Mouse (Mus musculus): Measurements from ENCODE around the gene Taok2. TPM values are rescaled to one million over a fixed set of nuclear protein-coding genes. Genes with fewer than 3 reads are reported as not detected.
A peak's percentile ranks its signal among the peaks of the same experiment; 100 is the strongest.

Taok2 gene
- polyA plus RNA-seq, 1 experiment, result 58.5 TPM

DNA sequence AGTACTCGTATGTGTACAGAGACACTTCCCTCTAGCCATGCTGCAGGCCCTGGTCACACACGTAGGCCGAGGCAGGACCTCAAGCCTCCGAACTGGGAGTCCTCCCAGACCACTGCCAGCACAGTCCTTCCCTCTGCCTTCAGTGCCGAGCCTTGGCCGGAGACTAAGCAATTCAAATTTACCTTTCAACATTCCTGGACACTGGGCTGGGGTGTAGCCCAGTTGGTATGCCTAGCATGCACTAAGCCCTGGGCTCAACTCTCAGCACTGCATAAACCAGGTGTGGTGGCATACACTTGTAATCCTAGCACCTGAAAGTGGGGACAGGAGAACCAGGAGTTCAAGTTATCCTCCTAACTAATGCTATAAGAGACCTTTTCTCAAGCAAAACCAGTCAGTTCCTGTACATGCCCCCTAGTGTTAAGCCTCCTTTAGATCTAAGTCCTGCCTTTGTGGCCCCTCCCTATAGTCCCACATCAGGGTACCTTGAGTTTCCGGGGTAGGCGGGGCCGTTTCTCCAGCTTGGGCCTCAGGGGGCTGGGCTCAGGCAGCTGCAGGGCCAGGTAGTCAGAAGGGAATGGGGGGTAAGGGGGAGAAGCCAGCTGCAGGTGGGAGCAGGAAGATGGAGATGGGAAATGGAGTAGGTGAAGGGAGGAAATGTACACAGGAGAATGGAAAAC is 27.6 kb downstream of the Taok2 start:
- no peak for TF ChIP-seq POLR2A (IDR thresholded peaks at IDR 0.05; ENCODE audit: borderline replicate concordance, low read depth, low read length)
- no peak for TF ChIP-seq CTCF (IDR thresholded peaks at IDR 0.05; ENCODE audit: low read depth, low read length)
- no peak overlapping the region for H3K27ac ChIP-seq (ENCODE audit: insufficient read depth, low read depth, low read length)
- no peaks in the 10 kb centered on the region for H3K4me1 ChIP-seq (ENCODE audit: control insufficient read depth, insufficient read depth, low read length)
- H3K4me3 ChIP-seq (ENCODE audit: insufficient read depth, low read length), result no peak overlapping the region

DNA sequence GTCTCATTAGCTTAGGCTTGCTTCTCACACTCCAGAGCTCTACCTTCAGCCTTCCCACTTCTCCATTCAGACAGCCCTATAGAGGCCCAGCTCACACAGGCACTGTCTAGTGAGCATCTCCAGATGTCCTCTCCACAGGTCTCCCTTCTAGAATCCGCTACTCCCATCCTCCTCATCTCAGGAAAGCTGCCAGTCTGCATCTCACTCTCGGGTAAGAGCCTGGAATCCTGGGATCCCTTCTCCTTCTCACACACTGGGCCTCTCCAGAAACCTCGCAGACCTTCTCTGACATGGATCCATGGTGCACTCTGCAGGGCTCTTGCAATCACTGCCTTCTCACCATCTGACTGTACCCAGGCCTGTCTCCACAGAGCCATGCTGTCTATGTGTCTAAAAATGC is 28.9 kb downstream of the Taok2 start:
- no peak for TF ChIP-seq POLR2A (IDR thresholded peaks at IDR 0.05; ENCODE audit: borderline replicate concordance, low read depth, low read length)
- TF ChIP-seq CTCF (IDR thresholded peaks at IDR 0.05; ENCODE audit: low read depth, low read length), result no peak
- H3K4me1 ChIP-seq (ENCODE audit: control insufficient read depth, insufficient read depth, low read length), result no peaks in the 10 kb centered on the region
- H3K27ac ChIP-seq (ENCODE audit: insufficient read depth, low read depth, low read length), result no peak overlapping the region
- H3K4me3 ChIP-seq (ENCODE audit: insufficient read depth, low read length), result no peak overlapping the region

DNA sequence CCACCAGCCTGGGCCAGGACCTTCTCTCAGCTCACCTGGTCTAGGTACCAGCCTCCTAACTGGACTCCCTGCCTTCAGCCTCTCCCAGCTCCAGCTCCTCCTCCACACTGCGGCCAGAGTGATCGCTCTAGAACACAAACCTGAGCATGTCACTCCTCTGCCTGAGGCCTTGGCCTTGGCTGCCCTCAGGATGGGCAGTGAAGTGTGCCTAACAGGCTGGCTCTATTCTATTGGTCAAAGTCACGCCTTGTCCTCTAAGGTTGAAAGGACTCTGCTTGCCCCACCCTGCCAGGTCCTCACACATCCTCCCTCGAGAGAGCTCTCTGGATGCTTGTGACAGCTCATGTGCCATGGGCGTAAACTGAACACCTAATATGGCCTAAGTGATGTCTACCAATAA is 31.0 kb downstream of the Taok2 start:
- no peak overlapping the region for H3K4me3 ChIP-seq (ENCODE audit: insufficient read depth, low read length)
- no peak overlapping the region for H3K27ac ChIP-seq (ENCODE audit: insufficient read depth, low read depth, low read length)
- no peak for TF ChIP-seq CTCF (IDR thresholded peaks at IDR 0.05; ENCODE audit: low read depth, low read length)
- no peak for TF ChIP-seq POLR2A (IDR thresholded peaks at IDR 0.05; ENCODE audit: borderline replicate concordance, low read depth, low read length)
- H3K4me1 ChIP-seq (ENCODE audit: control insufficient read depth, insufficient read depth, low read length), result no peaks in the 10 kb centered on the region

DNA sequence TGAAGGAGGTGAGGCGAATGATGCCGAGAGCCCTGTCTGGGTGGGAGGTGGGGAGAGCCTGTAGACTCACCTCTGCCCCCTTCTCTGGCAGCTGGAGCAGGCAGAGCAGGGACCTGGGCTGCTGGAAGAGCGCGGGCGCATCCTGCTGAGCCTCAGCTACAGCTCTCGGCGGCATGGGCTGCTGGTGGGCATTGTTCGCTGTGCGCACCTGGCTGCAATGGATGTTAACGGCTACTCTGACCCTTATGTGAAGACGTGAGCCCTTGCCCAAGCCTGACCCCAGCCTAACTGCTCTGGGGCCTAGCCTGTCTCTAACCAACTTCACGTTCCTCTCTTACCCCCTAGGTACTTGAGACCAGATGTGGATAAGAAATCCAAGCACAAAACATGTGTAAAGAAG is 33.3 kb downstream of the Taok2 start:
- Histone ChIP-seq H3K4me1 (ENCODE audit: control insufficient read depth, insufficient read depth, low read length) (no peaks in the 10 kb centered on the region), H3K27ac (ENCODE audit: insufficient read depth, low read depth, low read length) (no peak overlapping the region), H3K4me3 (ENCODE audit: insufficient read depth, low read length) (no peak overlapping the region)
- TF ChIP-seq CTCF (IDR thresholded peaks at IDR 0.05; ENCODE audit: low read depth, low read length), result no peak
- no peak for TF ChIP-seq POLR2A (IDR thresholded peaks at IDR 0.05; ENCODE audit: borderline replicate concordance, low read depth, low read length)

DNA sequence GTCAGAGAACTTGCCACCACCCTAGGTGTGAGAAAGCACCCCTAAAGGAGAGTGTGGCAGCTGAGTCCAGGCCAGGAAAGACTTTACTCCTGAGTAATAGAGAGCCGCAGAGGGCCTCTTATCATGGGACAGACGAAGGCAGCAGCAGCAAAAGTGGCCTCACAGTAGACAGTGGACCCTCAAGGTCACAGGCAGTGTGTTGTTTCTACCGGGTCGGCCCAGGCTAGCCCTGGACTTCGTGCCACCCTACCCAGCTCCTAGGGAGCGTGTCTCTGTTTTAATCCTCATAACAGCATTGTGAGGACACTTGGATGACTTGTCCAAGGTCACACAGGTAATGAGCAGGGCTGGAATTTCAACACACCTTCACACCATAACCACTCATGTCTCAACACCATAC is 34.3 kb downstream of the Taok2 start:
- no peak overlapping the region for H3K27ac ChIP-seq (ENCODE audit: insufficient read depth, low read depth, low read length)
- H3K4me3 ChIP-seq (ENCODE audit: insufficient read depth, low read length), result no peak overlapping the region
- H3K4me1 ChIP-seq (ENCODE audit: control insufficient read depth, insufficient read depth, low read length), result no peaks in the 10 kb centered on the region
- TF ChIP-seq POLR2A (IDR thresholded peaks at IDR 0.05; ENCODE audit: borderline replicate concordance, low read depth, low read length) (no peak), CTCF (IDR thresholded peaks at IDR 0.05; ENCODE audit: low read depth, low read length) (no peak)

DNA sequence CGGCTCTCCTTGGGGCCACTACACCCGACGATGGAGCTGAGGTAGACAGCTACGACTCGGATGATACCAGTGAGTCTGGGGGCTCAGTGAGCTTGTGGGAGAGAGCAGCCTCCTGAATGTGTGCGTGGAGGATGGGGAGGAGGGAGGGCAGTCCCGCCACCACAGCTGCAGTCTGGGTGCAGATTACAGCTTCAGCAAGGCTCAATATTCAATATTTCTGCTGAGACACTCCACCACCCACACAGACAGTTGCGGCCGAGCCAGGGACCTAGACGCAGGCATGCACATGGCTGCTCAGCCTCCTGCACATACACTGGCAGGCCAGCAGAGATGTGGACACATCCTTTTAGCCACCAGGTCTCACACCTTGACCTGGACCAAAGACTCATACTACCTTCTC is 35.7 kb downstream of the Taok2 start:
- TF ChIP-seq CTCF (IDR thresholded peaks at IDR 0.05; ENCODE audit: low read depth, low read length) (no peak), POLR2A (IDR thresholded peaks at IDR 0.05; ENCODE audit: borderline replicate concordance, low read depth, low read length) (no peak)
- H3K4me3 ChIP-seq (ENCODE audit: insufficient read depth, low read length), result no peak overlapping the region
- no peak overlapping the region for H3K27ac ChIP-seq (ENCODE audit: insufficient read depth, low read depth, low read length)
- H3K4me1 ChIP-seq (ENCODE audit: control insufficient read depth, insufficient read depth, low read length), result no peaks in the 10 kb centered on the region

DNA sequence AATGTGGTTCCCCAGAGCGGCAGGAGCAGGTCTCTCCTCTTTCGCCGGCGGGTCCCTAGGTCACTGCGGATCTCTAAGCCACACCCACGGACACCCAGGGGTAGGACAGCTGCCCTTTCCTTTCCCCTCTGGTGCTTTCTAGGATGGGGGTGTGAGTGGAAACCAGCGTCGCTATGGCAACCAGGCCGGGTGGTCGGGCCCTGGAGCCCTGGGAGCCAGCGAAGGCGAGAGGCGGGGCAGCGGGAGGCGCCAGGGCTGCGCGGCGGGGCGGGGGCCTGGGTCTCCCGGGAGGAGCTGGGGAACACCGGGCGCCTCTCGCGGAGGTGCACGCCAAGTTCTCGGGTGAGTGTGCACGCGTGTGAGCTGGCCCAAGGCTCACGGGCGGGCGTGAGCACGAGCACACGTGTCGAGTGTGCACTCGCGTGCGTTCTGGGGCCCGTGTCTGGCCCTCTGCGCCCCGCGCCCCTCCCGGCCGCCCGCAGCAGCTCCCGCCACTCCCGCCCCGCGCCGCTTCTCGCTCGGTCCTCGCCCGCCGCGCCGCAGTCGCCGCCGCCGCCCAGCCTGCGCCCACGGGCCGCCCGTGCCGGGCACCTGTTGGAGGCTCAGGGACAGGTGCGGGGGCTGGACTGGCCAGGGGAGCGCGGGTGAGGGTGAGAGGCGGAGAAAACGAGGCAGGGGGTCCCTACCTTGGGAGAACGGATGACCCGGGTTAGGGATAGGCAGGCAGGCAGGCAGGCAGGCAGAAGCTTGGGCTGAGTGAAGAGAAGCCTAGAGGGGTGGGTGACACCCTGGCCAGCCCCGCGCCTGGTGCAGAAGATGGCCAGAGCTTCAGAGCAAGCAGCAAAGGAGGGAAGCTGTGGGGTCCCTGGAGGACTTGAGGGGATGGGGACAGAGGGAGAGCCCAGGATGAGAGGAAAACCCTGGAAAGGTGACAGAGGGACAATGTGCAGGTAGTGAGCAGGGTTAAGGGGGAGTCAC is 36.8 kb downstream of the Taok2 start:
- TF ChIP-seq CTCF (IDR thresholded peaks at IDR 0.05; ENCODE audit: low read depth, low read length), result no peak
- Histone ChIP-seq H3K4me3 (ENCODE audit: insufficient read depth, low read length) (peak overlapping the region; percentile 42), H3K4me1 (ENCODE audit: control insufficient read depth, insufficient read depth, low read length) (no peaks in the 10 kb centered on the region)

DNA sequence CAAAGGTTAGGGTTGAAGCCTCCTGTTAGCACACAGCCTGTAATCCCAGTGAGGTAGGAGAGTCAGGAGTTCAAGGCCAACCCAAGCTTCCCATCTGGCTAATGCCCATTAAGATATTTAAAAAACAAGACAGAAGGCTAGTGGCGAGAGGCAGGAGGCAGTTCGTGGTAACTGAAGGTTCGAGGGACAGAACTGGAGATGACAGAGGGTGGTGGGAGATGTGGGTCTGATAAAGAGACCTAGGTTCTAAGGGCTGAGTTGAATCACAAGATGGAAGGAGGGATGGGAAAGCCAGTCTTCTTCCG is 37.4 kb downstream of the Taok2 start, which contains the start of gene Doc2a:
Doc2a (plus strand) TSS at position 301 of the 305 bp plus-strand sequence.
- no peak for TF ChIP-seq POLR2A (IDR thresholded peaks at IDR 0.05; ENCODE audit: borderline replicate concordance, low read depth, low read length)
- no peak; the same call in 1 of the 2 replicates for TF ChIP-seq CTCF (IDR thresholded peaks at IDR 0.05; ENCODE audit: low read depth, low read length)

More for the DNA sequence above, 36.8 kb downstream of the Taok2 start:
- no peak overlapping the region for H3K27ac ChIP-seq (ENCODE audit: insufficient read depth, low read depth, low read length)

DNA sequence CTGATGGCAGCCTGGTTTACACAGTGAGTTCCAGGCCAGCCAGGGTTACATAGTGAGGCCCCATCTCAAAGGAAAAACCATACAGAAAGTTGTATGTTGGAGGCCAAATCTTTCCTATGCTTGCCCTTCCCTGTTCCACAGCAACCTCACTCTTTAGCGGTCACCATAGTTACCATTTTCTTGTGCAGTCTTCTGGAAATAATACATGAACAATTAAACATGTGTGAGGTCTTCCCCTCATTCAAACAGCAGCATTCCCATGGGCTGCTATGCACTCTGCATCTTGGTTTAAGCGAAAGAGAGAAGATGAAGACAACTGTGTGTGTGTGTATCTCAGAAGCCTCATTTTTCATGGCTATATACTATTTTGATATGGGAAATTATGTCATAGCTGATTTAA is 39.0 kb downstream of the Taok2 start:
- H3K4me1 ChIP-seq (ENCODE audit: control insufficient read depth, insufficient read depth, low read length), result no peaks in the 10 kb centered on the region
- no peak overlapping the region for H3K27ac ChIP-seq (ENCODE audit: insufficient read depth, low read depth, low read length)
- TF ChIP-seq POLR2A (IDR thresholded peaks at IDR 0.05; ENCODE audit: borderline replicate concordance, low read depth, low read length), result no peak
- no peak for TF ChIP-seq CTCF (IDR thresholded peaks at IDR 0.05; ENCODE audit: low read depth, low read length)
- H3K4me3 ChIP-seq (ENCODE audit: insufficient read depth, low read length), result no peak overlapping the region

More for the DNA sequence above, 37.4 kb downstream of the Taok2 start, which contains the start of gene Doc2a:
- peak within 1 kb of the TSS; percentile 42 for H3K4me3 ChIP-seq (ENCODE audit: insufficient read depth, low read length)
- H3K4me1 ChIP-seq (ENCODE audit: control insufficient read depth, insufficient read depth, low read length), result no peaks in the 10 kb centered on the region
- H3K27ac ChIP-seq (ENCODE audit: insufficient read depth, low read depth, low read length), result no peak within 1 kb of the TSS

DNA sequence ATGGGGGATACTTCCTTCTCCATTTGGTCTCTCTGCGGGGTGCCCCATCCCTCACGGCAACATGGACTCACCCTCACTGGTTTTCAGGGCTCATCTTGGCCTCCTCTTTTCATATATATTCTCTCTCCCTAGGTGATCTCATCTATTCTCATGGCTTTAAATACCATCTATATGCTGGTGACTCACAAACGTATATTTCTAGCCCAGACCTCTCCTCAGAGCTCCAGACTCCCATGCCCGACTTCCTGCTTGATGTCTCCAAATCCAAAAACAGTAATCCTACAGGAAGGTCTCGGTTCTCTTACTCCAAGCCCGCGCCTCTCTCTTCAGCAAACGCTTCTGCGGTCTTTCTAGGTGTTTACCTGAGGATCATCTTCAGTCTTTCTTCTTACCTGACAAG is 41.2 kb downstream of the Taok2 start:
- no peak for TF ChIP-seq CTCF (IDR thresholded peaks at IDR 0.05; ENCODE audit: low read depth, low read length)
- TF ChIP-seq POLR2A (IDR thresholded peaks at IDR 0.05; ENCODE audit: borderline replicate concordance, low read depth, low read length), result no peak
- Histone ChIP-seq H3K27ac (ENCODE audit: insufficient read depth, low read depth, low read length) (no peak overlapping the region), H3K4me1 (ENCODE audit: control insufficient read depth, insufficient read depth, low read length) (no peaks in the 10 kb centered on the region), H3K4me3 (ENCODE audit: insufficient read depth, low read length) (no peak overlapping the region)

Measured in bone marrow macrophage, adult 2 months (primary cell).